Mouse (Mus musculus) small intestine, adult 2 months (tissue): ENCODE results near the gene Supt16. TPM values are rescaled to one million over a fixed set of nuclear protein-coding genes. Genes with fewer than 3 reads are reported as not detected.

ENCODE experiments used
- H3K27ac ChIP-seq: fragments of 200-500 bp; 2 replicates; pipeline ENCODE4 v1.5.1; 2012; ENCODE audit warnings: low read depth, low read length, control low read depth, inconsistent platforms; ENCODE audit not compliant: insufficient read depth
- H3K27me3 ChIP-seq: fragments of 200-500 bp; 2 replicates; pipeline ENCODE4 v1.6.1; 2012; ENCODE audit warnings: mild to moderate bottlenecking, moderate library complexity, low read length, inconsistent platforms; ENCODE audit not compliant: control insufficient read depth, insufficient read depth
- H3K36me3 ChIP-seq: fragments of 200-500 bp; 2 replicates; pipeline ENCODE4 v1.6.1; 2012; ENCODE audit warnings: mild to moderate bottlenecking, low read length, control low read depth, inconsistent platforms; ENCODE audit not compliant: control insufficient read depth, insufficient read depth
- H3K4me1 ChIP-seq: fragments of 200-500 bp; 2 replicates; pipeline ENCODE4 v1.6.1; 2012; ENCODE audit warnings: low read length, inconsistent platforms, mixed read lengths; ENCODE audit not compliant: control insufficient read depth, insufficient read depth, insufficient read length
- H3K4me3 ChIP-seq: fragments of 200-500 bp; 2 replicates; pipeline ENCODE4 v1.5.1; 2012; ENCODE audit warnings: low read depth, mild to moderate bottlenecking, control low read depth, inconsistent platforms, low read length, moderate library complexity
- CTCF ChIP-seq: fragments of 200-500 bp; IDR thresholded peaks from 2 replicates; pipeline ENCODE4 v1.5.1; 2012; ENCODE audit warnings: low read depth, mild to moderate bottlenecking, control low read depth, inconsistent platforms, low read length, moderate library complexity, mixed read lengths; ENCODE audit not compliant: insufficient replicate concordance, insufficient read length; ENCODE audit errors: extremely low read depth
- POLR2A ChIP-seq: fragments of 200-500 bp; IDR thresholded peaks from 2 replicates; pipeline ENCODE4 v1.6.1; 2012; ENCODE audit warnings: low read depth, mild to moderate bottlenecking, control low read depth, inconsistent platforms, low read length, moderate library complexity
- WGBS: fragments of 180-500 bp; shearing (Covaris S2); methylation state at CpG from one replicate; pipeline ENCODE4 v1.1.7; 2018; 5-methylcytosine and 5-hydroxymethylcytosine counted together
- polyA plus RNA-seq: library from polyadenylated mRNA; depleted of rRNA; stranded (reverse); fragments of >200 nt; gene quantifications from 2 replicates; pipeline ENCODE4 v1.2.3, GENCODE M21; 2012

Gene Supt16
- polyA plus RNA-seq, 1 experiment, result 4.0 TPM

GRCm38 (mm10) chr14:52225972-52226371 is 28.8 kb upstream of the Supt16 start:
- WGBS, result 88% methylated on average over 2 of the region's 2 CpGs
- no peaks in the 10 kb centered on the region for H3K27me3 ChIP-seq
- no peak overlapping the region for H3K4me3 ChIP-seq
- H3K36me3 ChIP-seq, result peaks cover 64% of the 10 kb centered on the region
- TF ChIP-seq CTCF (no peak), POLR2A (no peak)
- no peaks in the 10 kb centered on the region for H3K4me1 ChIP-seq
- H3K27ac ChIP-seq, result no peak overlapping the region

- TF ChIP-seq CTCF, result no peak
- TF ChIP-seq POLR2A, result no peak
- Histone ChIP-seq H3K27ac (no peak overlapping the region), H3K36me3 (peaks cover 74% of the 10 kb centered on the region), H3K4me1 (no peaks in the 10 kb centered on the region), H3K27me3 (no peaks in the 10 kb centered on the region), H3K4me3 (no peak overlapping the region)
- 83% methylated on average over 5 of the region's 5 CpGs for WGBS
Measured at GRCm38 (mm10) chr14:52217261-52217660, 20.0 kb upstream of the Supt16 start.

GRCm38 (mm10) chr14:52199412-52199811 is 2.2 kb upstream of the Supt16 start:
- Histone ChIP-seq H3K27ac (no peak overlapping the region), H3K36me3 (peaks cover 26% of the 10 kb centered on the region), H3K27me3 (no peaks in the 10 kb centered on the region), H3K4me1 (0 out of 2 replicates have a peak, but pooled peaks cover 2% of the 10 kb centered on the region), H3K4me3 (no peak overlapping the region)
- 88% methylated on average over 4 of the region's 4 CpGs for WGBS
- TF ChIP-seq POLR2A (no peak), CTCF (no peak)

- H3K36me3 ChIP-seq, result peaks cover 18% of the 10 kb centered on the region
- 11% methylated on average over 3 of the region's 3 CpGs for WGBS
- H3K4me1 ChIP-seq, result 0 out of 2 replicates have a peak, but pooled peaks cover 2% of the 10 kb centered on the region
- no peak overlapping the region for H3K27ac ChIP-seq
- H3K4me3 ChIP-seq, result no peak overlapping the region; the same call in 1 of the 2 replicates
- H3K27me3 ChIP-seq, result no peaks in the 10 kb centered on the region
- TF ChIP-seq POLR2A (no peak), CTCF (no peak)
Measured at GRCm38 (mm10) chr14:52198141-52198540, 925 bp upstream of the Supt16 start.

- no peak for TF ChIP-seq CTCF
- TF ChIP-seq POLR2A, result no peak
- H3K36me3 ChIP-seq, result peaks cover 8% of the 10 kb centered on the region
- peak overlapping the region; percentile 83 for H3K4me3 ChIP-seq
- under 1% methylated on average over 59 of the region's 59 CpGs for WGBS
- peak overlapping the region; percentile 98 for H3K27ac ChIP-seq
- H3K27me3 ChIP-seq, result no peaks in the 10 kb centered on the region
- 0 out of 2 replicates have a peak, but pooled peaks cover 2% of the 10 kb centered on the region for H3K4me1 ChIP-seq
Measured at GRCm38 (mm10) chr14:52196230-52197155, 723 bp downstream of the Supt16 start.

- WGBS, result 6% methylated on average over 3 of the region's 3 CpGs
- H3K4me3 ChIP-seq, result no peak overlapping the region
Measured at GRCm38 (mm10) chr14:52195691-52196090, 1.5 kb downstream of the Supt16 start.

GRCm38 (mm10) chr14:52190740-52191359 is 6.4 kb downstream of the Supt16 start:
- H3K27me3 ChIP-seq, result no peaks in the 10 kb centered on the region
- no peak overlapping the region for H3K4me3 ChIP-seq
- no peaks in the 10 kb centered on the region for H3K4me1 ChIP-seq
- TF ChIP-seq POLR2A (no peak), CTCF (peak; percentile 70; the same call in 1 of the 2 replicates)
- no peaks in the 10 kb centered on the region; the same call in none of the 2 replicates for H3K36me3 ChIP-seq
- no peak overlapping the region for H3K27ac ChIP-seq

More at GRCm38 (mm10) chr14:52195691-52196090, 1.5 kb downstream of the Supt16 start:
- Histone ChIP-seq H3K36me3 (peaks cover 5% of the 10 kb centered on the region), H3K27me3 (no peaks in the 10 kb centered on the region), H3K4me1 (0 out of 2 replicates have a peak, but pooled peaks cover 2% of the 10 kb centered on the region), H3K27ac (no peak overlapping the region)
- TF ChIP-seq POLR2A, result no peak
- no peak for TF ChIP-seq CTCF
